Mouse (Mus musculus): ENCODE results near the gene Aifm3.
"Not testable (repeated sequence)": the region's sequence is repeated elsewhere in the genome, so short reads cannot be mapped to it uniquely, and the experiment has no call there.

Gene Aifm3

GRCm38 (mm10) chr16:17553910-17554685 lies 64.7 kb downstream of the Aifm3 start:
- peak; percentile 81 for DNase-seq (ENCODE audit: low read depth, low spot score)

DNA sequence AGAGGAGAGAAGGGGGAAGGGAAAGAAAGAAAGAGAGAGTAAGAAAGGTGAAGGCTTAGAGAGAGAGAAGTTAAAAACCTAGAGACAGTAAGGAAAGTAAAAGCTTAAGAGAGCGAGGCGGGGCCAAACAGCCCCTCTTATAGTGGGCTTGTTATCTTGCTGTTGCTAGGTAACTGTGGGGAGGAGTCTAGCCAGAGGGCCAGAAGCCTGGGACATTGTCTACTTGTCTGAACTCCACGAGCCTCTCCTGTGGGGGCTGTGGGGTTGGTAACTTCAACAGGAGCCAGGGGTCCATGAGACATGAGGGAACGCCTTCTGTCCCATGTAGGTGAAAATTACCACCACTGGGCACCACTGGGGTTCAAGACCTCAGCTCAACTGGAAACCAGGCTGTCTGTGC lies 65.3 kb downstream of the Aifm3 start:
- not testable (repeated sequence) for DNase-seq (ENCODE audit: low read depth, low spot score)

DNA sequence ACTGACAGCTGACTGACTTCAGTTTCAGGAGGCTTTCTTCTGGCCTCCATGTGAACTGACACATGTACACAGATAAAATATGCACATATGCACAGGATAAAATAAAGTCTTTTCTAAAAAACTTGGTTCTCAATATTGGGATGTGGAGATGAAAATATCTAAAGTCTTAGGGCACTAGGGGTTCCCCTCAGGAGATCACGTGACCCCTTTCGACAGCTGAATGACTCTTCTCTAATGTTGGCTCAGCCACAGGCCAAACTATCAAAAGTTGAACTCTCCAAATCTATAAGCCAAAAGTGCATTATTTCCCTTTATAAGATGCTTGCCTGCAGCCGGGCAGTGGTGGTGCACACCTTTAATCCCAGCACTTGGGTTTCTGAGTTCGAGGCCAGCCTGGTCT lies 66.8 kb downstream of the Aifm3 start:
- no peak for DNase-seq (ENCODE audit: low read depth, low spot score)

DNA sequence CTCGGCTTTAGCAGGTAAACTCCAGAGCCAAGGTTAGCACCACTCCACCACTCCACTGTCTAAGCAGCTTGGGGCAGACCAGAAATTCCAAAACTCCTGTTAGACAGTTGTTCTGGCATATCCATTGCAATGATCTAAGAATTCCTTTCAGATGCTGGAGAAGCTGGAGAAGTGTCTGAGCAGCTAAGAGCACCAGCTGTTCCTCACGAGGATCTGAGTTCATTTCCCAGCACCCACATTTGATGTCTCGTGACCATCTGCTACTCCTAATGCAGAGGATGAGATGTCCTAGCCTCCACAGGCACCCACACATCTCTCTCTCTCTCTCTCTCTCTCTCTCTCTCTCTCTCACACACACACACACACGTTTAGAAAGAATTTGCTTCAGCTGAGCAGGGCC lies 67.5 kb downstream of the Aifm3 start:
- no peak for DNase-seq (ENCODE audit: low read depth, low spot score)
